Mouse (Mus musculus) liver, embryonic 14.5 days (tissue): ENCODE data around the gene Gm34302. TPM values are rescaled to one million over a fixed set of nuclear protein-coding genes. Genes with fewer than 3 reads are reported as not detected.

Experiments used
- ATAC-seq: fragments of 200-750 bp; cut with Nextera tagmentation; 2 replicates; pipeline ENCODE4 v1.8.0; 2017; ENCODE audit warnings: moderate number of reproducible peaks, mild to moderate bottlenecking, moderate library complexity; ENCODE audit not compliant: insufficient read depth
- DNase-seq, 3 experiments: peaks; one replicate each; pipeline ENCODE4 v3.0.0-alpha.2; 2012 to 2013; ENCODE audit warnings: low read depth in 3 of 3, low spot score in 3 of 3
- H3K27ac ChIP-seq: fragments of 300-500 bp; sonication (generic); 2 replicates; pipeline ENCODE4 v1.5.1; 2014; ENCODE audit warnings: moderate library complexity, mild to moderate bottlenecking, control low read depth, inconsistent platforms
- H3K27me3 ChIP-seq: fragments of 300-500 bp; sonication (generic); 2 replicates; pipeline ENCODE4 v1.6.1; 2014; ENCODE audit warnings: mild to moderate bottlenecking, low read length, moderate library complexity; ENCODE audit not compliant: control insufficient read depth, insufficient read depth
- H3K36me3 ChIP-seq: fragments of 300-500 bp; sonication (generic); replicated peaks from 2 replicates; pipeline ENCODE4 v1.6.1; 2014; ENCODE audit warnings: low read depth; ENCODE audit not compliant: control insufficient read depth, insufficient read depth
- H3K4me1 ChIP-seq, 2 experiments: fragments of 200-500 bp in 1 of 2; fragments of 300-500 bp in 1 of 2; sonication (generic) in 1 of 2; replicated peaks; 2 replicates each; pipeline ENCODE4 v1.6.1; 2012 to 2014; ENCODE audit warnings: antibody characterized with exemption in 1 of 2, inconsistent platforms in 1 of 2, low read length in 1 of 2; ENCODE audit not compliant: control insufficient read depth in 2 of 2, insufficient read depth in 2 of 2
- H3K4me2 ChIP-seq: fragments of 300-500 bp; sonication (generic); 2 replicates; pipeline ENCODE4 v1.6.1; 2014; ENCODE audit warnings: low read depth, mild to moderate bottlenecking, control low read depth, moderate library complexity
- H3K4me3 ChIP-seq, 2 experiments: fragments of 200-500 bp in 1 of 2; fragments of 300-500 bp in 1 of 2; sonication (generic) in 1 of 2; 2 replicates each; pipeline ENCODE4 v1.5.1; 2012 to 2014; ENCODE audit warnings: low read depth in 2 of 2, low read length in 2 of 2, mild to moderate bottlenecking in 2 of 2, control low read depth in 1 of 2, inconsistent platforms in 1 of 2, moderate library complexity in 1 of 2; ENCODE audit not compliant: insufficient read depth in 1 of 2
- H3K9ac ChIP-seq: fragments of 300-500 bp; sonication (generic); replicated peaks from 2 replicates; pipeline ENCODE4 v1.6.1; 2014; ENCODE audit warnings: mild to moderate bottlenecking, control low read depth, moderate library complexity
- H3K9me3 ChIP-seq: fragments of 300-500 bp; sonication (generic); 2 replicates; pipeline ENCODE4 v1.6.1; 2016; ENCODE audit warnings: low read length, mixed read lengths; ENCODE audit not compliant: control insufficient read depth
- CTCF ChIP-seq: IDR thresholded peaks from 2 replicates; pipeline ENCODE4 v1.5.1; 2016; ENCODE audit warnings: antibody characterized with exemption, low read depth, control low read depth
- EP300 ChIP-seq: IDR thresholded peaks from 2 replicates; pipeline ENCODE4 v1.6.1; 2016; ENCODE audit warnings: antibody characterized with exemption, low read depth
- WGBS: fragments of 180-500 bp; shearing (Covaris S2); extraction: QIAGEN DNeasy Blood & Tissue Kit; methylation state at CpG from one replicate; pipeline ENCODE4 v1.1.7; 2014; ENCODE audit not compliant: insufficient replicate concordance; 5-methylcytosine and 5-hydroxymethylcytosine counted together
- polyA plus RNA-seq, 2 experiments: library from polyadenylated mRNA; depleted of rRNA in 1 of 2; stranded (reverse) in 1 of 2; unstranded in 1 of 2; fragments of >200 nt; fragmentation: Nextera tagmentation in 1 of 2; extraction: Ambion mirVana in 1 of 2; gene quantifications; 2 replicates each; pipeline versions ENCODE4 v1.2.1 to v1.2.3; 2012 to 2014

Gene Gm34302
- polyA plus RNA-seq, 2 experiments: not detected

DNA sequence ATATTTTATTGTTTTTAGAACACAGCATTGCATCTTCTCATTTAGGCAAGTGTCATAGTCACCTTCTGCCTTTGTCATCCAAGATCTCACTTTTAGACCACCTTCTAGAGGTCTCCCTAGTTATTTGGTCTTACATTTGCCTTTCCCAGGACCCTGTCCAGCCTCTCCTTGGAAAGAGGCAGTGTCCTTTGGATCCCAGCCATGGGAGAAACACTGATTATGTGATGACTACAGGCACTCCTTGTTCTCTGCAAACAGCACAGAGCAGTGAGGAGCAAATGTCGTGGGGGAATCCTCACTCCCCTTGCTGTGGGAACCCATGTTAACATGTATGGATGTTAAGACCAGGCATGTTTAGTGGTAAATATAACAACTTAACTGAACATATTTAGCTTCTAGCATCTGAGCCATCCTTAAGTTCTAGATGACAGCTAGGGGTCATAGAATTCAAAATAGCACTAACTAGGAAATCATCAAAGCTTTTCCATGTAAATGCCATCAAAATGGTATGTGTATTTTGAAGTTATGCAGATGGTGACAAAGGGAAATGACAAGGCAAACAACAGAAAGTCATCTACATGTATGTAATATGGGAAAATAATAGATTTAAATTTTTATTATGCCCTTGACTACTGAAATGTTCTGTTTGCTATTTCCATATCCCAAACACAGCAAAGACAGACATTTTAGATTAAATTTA lies 43.1 kb downstream of the Gm34302 start:
- ATAC-seq (no peak), DNase-seq (no peak)
- no peaks in the 10 kb centered on the region for H3K4me1 ChIP-seq
- no peaks in the 10 kb centered on the region for H3K27me3 ChIP-seq
- H3K4me3 ChIP-seq: no peak overlapping the region
- no peaks in the 10 kb centered on the region for H3K36me3 ChIP-seq
- no peak for TF ChIP-seq EP300
- TF ChIP-seq CTCF: no peak
- H3K27ac ChIP-seq: no peak overlapping the region
- H3K9ac ChIP-seq: no peak overlapping the region
- 58% methylated on average over 1 of the region's 1 CpGs for WGBS
- H3K4me2 ChIP-seq: no peak overlapping the region
- no peaks in the 10 kb centered on the region for H3K9me3 ChIP-seq

DNA sequence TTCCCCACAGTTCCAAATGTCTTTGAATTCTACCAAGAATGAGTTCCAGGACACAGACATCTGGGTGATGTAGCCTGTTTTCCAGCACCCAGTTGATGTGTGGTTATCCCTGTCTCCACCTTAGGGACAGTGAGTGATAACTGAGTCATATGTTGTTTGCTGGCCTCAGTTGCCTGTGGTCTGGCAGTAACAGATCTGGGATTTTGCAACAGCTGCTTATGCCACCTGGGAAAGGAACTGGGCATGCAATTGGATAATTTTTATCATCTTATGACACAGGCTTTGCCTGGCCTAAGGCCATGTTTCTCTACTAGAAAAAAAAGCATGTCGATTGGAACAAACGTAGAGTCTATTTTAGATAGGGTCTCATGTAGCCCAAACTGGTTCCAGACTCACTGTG lies 43.9 kb downstream of the Gm34302 start:
- WGBS: 68% methylated on average over 2 of the region's 2 CpGs
- Histone ChIP-seq H3K27ac (no peak overlapping the region), H3K27me3 (no peaks in the 10 kb centered on the region), H3K9ac (no peak overlapping the region), H3K4me3 (no peak overlapping the region), H3K9me3 (no peaks in the 10 kb centered on the region), H3K36me3 (no peaks in the 10 kb centered on the region), H3K4me1 (no peaks in the 10 kb centered on the region), H3K4me2 (no peak overlapping the region)
- DNase-seq: no peak
- TF ChIP-seq EP300 (no peak), CTCF (no peak)
- no peak for ATAC-seq

DNA sequence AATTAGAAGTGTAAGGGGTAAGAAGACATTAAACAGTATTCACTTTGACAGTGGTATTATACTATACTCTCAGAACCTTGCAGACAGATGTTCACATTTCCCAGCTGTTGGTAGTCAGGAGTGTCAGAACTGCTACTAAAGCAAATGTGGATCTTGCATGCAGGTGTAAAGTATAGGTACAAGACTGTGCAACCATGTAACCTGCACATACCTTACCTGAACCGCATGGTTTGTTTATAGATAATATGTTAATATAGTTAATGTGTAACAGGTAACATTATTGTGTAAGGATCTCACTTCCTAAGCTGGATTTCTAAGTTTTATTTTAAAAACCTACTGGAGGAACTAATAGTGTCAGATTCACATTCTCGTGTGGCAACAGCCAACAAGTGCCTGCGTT lies 44.8 kb downstream of the Gm34302 start:
- no peak for TF ChIP-seq CTCF
- TF ChIP-seq EP300: no peak
- Histone ChIP-seq H3K27ac (no peak overlapping the region), H3K4me2 (no peak overlapping the region), H3K9ac (no peak overlapping the region), H3K27me3 (no peaks in the 10 kb centered on the region), H3K4me1 (no peaks in the 10 kb centered on the region), H3K36me3 (no peaks in the 10 kb centered on the region), H3K4me3 (no peak overlapping the region), H3K9me3 (no peaks in the 10 kb centered on the region)
- no peak for ATAC-seq
- 59% methylated on average over 3 of the region's 3 CpGs for WGBS
- no peak for DNase-seq

Other genes with a start within 250 kb of the Gm34302 start
- 0.01 and 0.03 TPM in 2 replicates for gene Mme, start 242.3 kb downstream of the Gm34302 start, polyA plus RNA-seq (2012; rRNA removed)
- 0.10 and 0.11 TPM in 2 replicates for gene Mme, start 242.3 kb downstream of the Gm34302 start, polyA plus RNA-seq (2014; fragmentation: Nextera tagmentation; extraction: Ambion mirVana)